Mouse (Mus musculus) megakaryocyte, embryonic 14.5 days (primary cell): Measurements from ENCODE around the gene Ptprg.

ENCODE experiments used
- FLI1 ChIP-seq: IDR thresholded peaks from 2 replicates; pipeline ENCODE4 v1.6.1; 2012; ENCODE audit warnings: low read length, inconsistent platforms, mixed read lengths
- GATA1 ChIP-seq: IDR thresholded peaks from 3 replicates; pipeline ENCODE4 v1.6.1; 2012; ENCODE audit warnings: mixed read lengths, low read length, inconsistent platforms, borderline replicate concordance

GRCm38 (mm10) chr14:11631505-11631904 is 78.2 kb downstream of the Ptprg start:
- TF ChIP-seq GATA1, result no peak
- no peak for TF ChIP-seq FLI1
